Mouse (Mus musculus): Measurements from ENCODE around the gene Zfp277. TPM values are rescaled to one million over a fixed set of nuclear protein-coding genes. Genes with fewer than 3 reads are reported as not detected.
A peak's percentile ranks its signal among the peaks of the same experiment; 100 is the strongest.

Gene Zfp277
- polyA plus RNA-seq, 1 experiment from 2014 or later, result 40.0 TPM

DNA sequence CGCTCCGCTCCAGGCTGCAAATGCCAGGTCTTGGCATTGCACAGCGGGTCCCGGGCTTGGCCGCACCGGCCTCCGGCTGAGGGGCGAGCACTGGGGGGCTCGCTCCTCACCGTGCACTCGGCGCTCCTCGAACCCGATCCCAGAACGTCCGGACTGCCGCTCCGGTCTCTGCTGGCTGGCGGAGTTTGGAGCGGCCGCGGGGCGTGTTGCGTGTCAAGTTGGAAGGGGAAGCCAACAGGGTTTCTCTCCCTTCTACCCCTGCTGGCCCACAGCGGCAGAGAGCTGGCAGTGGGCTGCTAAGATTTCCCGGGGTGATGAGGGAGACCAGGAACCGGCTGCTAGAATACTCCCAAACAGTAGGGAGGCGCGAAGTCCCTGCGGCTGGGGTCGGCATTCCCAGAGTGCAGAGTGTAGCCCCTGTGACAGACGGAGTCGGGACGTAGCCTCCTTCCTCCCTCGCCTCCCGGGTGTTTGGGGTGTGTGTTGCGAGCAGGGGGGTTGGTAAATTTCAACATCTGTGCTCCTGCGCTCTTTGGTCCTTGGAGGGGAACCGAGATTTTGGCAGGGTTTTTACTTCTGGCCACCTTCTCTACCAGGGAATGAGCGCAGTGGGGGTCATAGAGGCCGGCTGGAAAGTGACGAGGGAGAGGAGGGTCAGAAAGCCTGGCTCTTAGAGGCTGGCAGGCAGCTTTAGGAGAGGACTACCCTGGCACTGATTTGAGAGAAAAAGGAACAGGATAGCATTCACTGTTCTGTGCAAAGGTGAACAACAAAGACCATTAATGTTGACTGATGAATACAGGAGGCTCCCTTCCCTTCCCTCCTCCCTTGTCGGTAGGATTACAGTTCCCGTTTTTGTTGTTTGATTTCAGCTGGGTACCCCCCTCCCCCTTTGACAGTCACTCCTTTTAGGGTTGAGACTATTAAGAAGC, 1.0 kb upstream of the Zfp277 start:
- Histone ChIP-seq H3K36me3 (ENCODE audit: control insufficient read depth, insufficient read depth, low read length) (no peaks in the 10 kb centered on the region), H3K4me1 (ENCODE audit: control insufficient read depth, insufficient read depth, low read length) (peaks cover 14% of the 10 kb centered on the region), H3K27me3 (ENCODE audit: control insufficient read depth, insufficient read depth, low read length) (no peaks in the 10 kb centered on the region), H3K9me3 (ENCODE audit: control insufficient read depth, low read length) (no peaks in the 10 kb centered on the region), H3K27ac (ENCODE audit: low read depth, low read length) (peak overlapping the region; percentile 87), H3K9ac (ENCODE audit: low read length) (peak overlapping the region; percentile 90), H3K4me3 (ENCODE audit: low read depth, low read length) (peak overlapping the region; percentile 63), H3K4me2 (peak overlapping the region; percentile 89)
- peak; percentile 54 for ATAC-seq (ENCODE audit: low FRiP score)
- DNase-seq (ENCODE audit: low spot score, missing footprints), result peak; percentile 97
- WGBS, result under 1% methylated on average over 43 of the region's 44 CpGs

DNA sequence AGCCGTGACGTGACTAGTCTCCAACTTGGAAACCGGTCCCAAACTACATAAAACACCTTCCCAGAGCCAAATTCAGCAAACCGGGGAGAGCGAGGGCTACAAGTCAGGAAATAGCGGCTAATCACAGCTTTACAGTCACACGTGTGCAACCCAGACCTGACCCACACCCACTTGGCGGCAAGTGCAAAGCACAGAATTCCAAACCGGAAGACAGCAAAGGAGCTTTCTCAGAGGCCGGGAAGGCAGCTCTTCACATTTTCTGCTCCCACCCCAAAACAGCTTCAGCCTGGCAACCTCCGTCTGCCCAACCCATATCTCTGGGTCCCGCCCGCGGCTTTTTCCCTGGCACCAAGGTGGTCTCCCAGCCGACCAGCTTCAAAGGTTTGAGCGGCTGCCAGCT, 496 bp downstream of the Zfp277 start:
- H3K36me3 ChIP-seq (ENCODE audit: control insufficient read depth, insufficient read depth, low read length), result no peaks in the 10 kb centered on the region
- peak overlapping the region; percentile 63 for H3K4me3 ChIP-seq (ENCODE audit: low read depth, low read length)
- 1% methylated on average over 16 of the region's 16 CpGs for WGBS
- ATAC-seq (ENCODE audit: low FRiP score) (peak; percentile 2), DNase-seq (ENCODE audit: low spot score, missing footprints) (peak; percentile 94)
- peaks cover 14% of the 10 kb centered on the region for H3K4me1 ChIP-seq (ENCODE audit: control insufficient read depth, insufficient read depth, low read length)
- no peaks in the 10 kb centered on the region for H3K9me3 ChIP-seq (ENCODE audit: control insufficient read depth, low read length)
- peak overlapping the region; percentile 60 for H3K9ac ChIP-seq (ENCODE audit: low read length)
- H3K4me2 ChIP-seq, result peak overlapping the region; percentile 79
- no peak overlapping the region for H3K27ac ChIP-seq (ENCODE audit: low read depth, low read length)
- H3K27me3 ChIP-seq (ENCODE audit: control insufficient read depth, insufficient read depth, low read length), result no peaks in the 10 kb centered on the region

DNA sequence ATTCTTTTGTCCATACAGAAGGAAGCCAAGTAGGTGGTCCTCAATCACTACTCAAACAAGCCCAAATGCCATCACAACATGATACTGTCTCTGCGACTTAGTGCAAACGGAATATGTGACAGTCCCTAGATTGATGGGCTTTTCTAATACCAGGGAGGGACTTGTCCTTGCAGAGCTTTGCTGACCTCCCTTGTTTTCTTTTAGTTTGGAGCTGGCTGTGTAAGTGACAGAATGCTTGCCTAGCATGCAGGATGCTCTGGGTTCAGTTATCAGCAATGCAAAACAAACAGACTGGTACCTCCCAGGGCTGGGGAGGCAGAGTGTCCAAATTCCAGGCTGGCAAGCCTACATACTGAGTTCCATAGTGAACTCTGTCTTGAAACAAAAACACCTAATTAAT, 7.7 kb downstream of the Zfp277 start:
- Histone ChIP-seq H3K27ac (ENCODE audit: low read depth, low read length) (no peak overlapping the region), H3K36me3 (ENCODE audit: control insufficient read depth, insufficient read depth, low read length) (no peaks in the 10 kb centered on the region), H3K4me2 (no peak overlapping the region), H3K27me3 (ENCODE audit: control insufficient read depth, insufficient read depth, low read length) (no peaks in the 10 kb centered on the region), H3K4me1 (ENCODE audit: control insufficient read depth, insufficient read depth, low read length) (peaks cover 9% of the 10 kb centered on the region), H3K4me3 (ENCODE audit: low read depth, low read length) (no peak overlapping the region), H3K9me3 (ENCODE audit: control insufficient read depth, low read length) (no peaks in the 10 kb centered on the region), H3K9ac (ENCODE audit: low read length) (no peak overlapping the region)
- 10% methylated on average over 2 of the region's 2 CpGs for WGBS
- DNase-seq (ENCODE audit: low spot score, missing footprints) (no peak), ATAC-seq (ENCODE audit: low FRiP score) (no peak)

DNA sequence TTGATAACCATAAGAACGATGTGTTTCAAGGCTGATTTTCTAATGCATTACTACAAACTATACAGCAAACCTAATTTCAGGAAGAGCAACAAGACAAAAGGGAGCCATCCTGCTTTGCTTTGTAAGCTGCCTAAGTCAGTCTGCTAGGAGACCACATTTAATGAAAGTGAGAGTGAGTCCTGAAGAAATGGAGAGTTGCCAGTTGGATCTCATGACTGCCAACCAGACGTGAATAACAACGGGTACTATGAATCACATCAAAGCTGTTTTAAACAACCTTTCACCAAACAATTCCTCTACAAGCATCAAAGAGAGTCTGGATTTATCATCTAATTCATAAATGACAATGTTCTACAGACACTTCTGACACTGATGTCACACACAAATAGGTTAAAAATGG, 11.6 kb downstream of the Zfp277 start:
- no peaks in the 10 kb centered on the region for H3K36me3 ChIP-seq (ENCODE audit: control insufficient read depth, insufficient read depth, low read length)
- no peak overlapping the region for H3K4me3 ChIP-seq (ENCODE audit: low read depth, low read length)
- no peak overlapping the region for H3K9ac ChIP-seq (ENCODE audit: low read length)
- ATAC-seq (ENCODE audit: low FRiP score), result no peak
- H3K27me3 ChIP-seq (ENCODE audit: control insufficient read depth, insufficient read depth, low read length), result no peaks in the 10 kb centered on the region
- no peaks in the 10 kb centered on the region for H3K9me3 ChIP-seq (ENCODE audit: control insufficient read depth, low read length)
- no peak overlapping the region for H3K4me2 ChIP-seq
- 64% methylated on average over 3 of the region's 3 CpGs for WGBS
- H3K4me1 ChIP-seq (ENCODE audit: control insufficient read depth, insufficient read depth, low read length), result peaks cover 16% of the 10 kb centered on the region
- no peak overlapping the region for H3K27ac ChIP-seq (ENCODE audit: low read depth, low read length)
- DNase-seq (ENCODE audit: low spot score, missing footprints), result no peak

DNA sequence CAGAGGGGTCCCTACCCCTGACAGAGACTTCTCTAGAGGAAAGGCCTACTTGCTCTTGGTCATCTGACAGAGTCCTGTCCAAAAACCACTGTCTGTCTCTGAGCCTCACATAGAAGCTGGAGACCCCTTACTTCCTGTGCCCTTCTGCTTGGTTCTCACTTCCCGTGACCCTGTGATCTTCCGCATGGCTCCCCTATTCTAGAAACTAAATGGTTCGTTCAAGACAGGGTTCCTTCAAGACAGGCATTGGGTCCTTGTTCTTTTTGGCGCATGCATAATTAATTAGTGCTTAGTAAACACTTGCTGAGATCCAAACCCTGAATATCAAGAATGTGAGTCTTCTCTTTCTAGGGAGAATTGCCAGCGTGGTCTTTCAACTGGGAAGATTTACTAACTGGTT, 14.6 kb downstream of the Zfp277 start:
- H3K36me3 ChIP-seq (ENCODE audit: control insufficient read depth, insufficient read depth, low read length), result no peaks in the 10 kb centered on the region
- H3K4me1 ChIP-seq (ENCODE audit: control insufficient read depth, insufficient read depth, low read length), result peaks cover 9% of the 10 kb centered on the region
- WGBS, result 50% methylated on average over 5 of the region's 5 CpGs
- H3K4me2 ChIP-seq, result no peak overlapping the region
- no peak overlapping the region for H3K4me3 ChIP-seq (ENCODE audit: low read depth, low read length)
- no peak overlapping the region for H3K9ac ChIP-seq (ENCODE audit: low read length)
- ATAC-seq (ENCODE audit: low FRiP score), result peak; percentile 58; the same call in 1 of the 2 replicates
- no peaks in the 10 kb centered on the region for H3K9me3 ChIP-seq (ENCODE audit: control insufficient read depth, low read length)
- H3K27ac ChIP-seq (ENCODE audit: low read depth, low read length), result no peak overlapping the region
- no peaks in the 10 kb centered on the region for H3K27me3 ChIP-seq (ENCODE audit: control insufficient read depth, insufficient read depth, low read length)
- DNase-seq (ENCODE audit: low spot score, missing footprints), result no peak

DNA sequence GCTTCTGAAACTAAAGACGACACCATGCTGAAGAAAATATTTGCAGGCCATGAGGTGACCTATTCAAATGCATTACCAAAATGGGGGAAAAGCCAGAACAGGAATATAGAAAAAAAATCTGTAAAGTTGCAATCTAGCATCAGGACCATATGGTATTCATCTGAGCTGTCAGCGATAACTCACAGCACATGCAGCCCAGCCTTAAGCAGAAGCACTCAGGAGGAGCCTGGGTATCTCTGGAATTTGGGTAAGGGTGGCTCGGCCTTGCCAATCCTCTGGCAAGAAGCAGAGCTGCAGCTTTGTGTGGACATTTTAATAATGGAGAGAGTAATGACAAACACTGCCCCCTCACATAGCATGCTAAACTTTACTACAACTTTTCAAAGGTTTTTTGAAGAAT, 15.7 kb downstream of the Zfp277 start:
- H3K9me3 ChIP-seq (ENCODE audit: control insufficient read depth, low read length), result no peaks in the 10 kb centered on the region
- no peak for ATAC-seq (ENCODE audit: low FRiP score)

DNA sequence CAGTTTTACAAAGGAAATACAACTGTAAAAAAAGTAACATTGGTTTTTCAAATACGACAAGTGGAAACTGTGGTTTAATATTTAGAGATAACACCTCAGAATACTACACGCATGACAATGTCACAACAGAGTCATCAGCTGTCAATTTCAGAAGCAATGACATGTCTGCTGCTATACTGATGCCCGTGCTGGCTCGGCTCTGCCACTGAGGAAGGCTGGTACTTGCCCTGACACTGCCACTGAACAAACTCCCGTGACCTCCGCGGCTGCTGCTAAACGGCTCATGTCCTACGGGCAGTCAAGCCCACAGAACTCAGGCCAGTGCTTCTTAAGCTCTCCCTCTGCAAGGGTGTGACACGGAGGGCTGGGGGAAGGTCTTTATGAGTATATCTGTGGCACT, 18.1 kb downstream of the Zfp277 start:
- ATAC-seq (ENCODE audit: low FRiP score) (no peak), DNase-seq (ENCODE audit: low spot score, missing footprints) (no peak)
- no peaks in the 10 kb centered on the region for H3K27me3 ChIP-seq (ENCODE audit: control insufficient read depth, insufficient read depth, low read length)
- H3K4me1 ChIP-seq (ENCODE audit: control insufficient read depth, insufficient read depth, low read length), result peaks cover 9% of the 10 kb centered on the region
- no peak overlapping the region for H3K27ac ChIP-seq (ENCODE audit: low read depth, low read length)
- H3K9ac ChIP-seq (ENCODE audit: low read length), result no peak overlapping the region
- WGBS, result 83% methylated on average over 10 of the region's 10 CpGs
- no peak overlapping the region for H3K4me3 ChIP-seq (ENCODE audit: low read depth, low read length)
- H3K36me3 ChIP-seq (ENCODE audit: control insufficient read depth, insufficient read depth, low read length), result no peaks in the 10 kb centered on the region
- no peak overlapping the region for H3K4me2 ChIP-seq
- H3K9me3 ChIP-seq (ENCODE audit: control insufficient read depth, low read length), result no peaks in the 10 kb centered on the region

More for the DNA sequence above, 15.7 kb downstream of the Zfp277 start:
- Histone ChIP-seq H3K9ac (ENCODE audit: low read length) (no peak overlapping the region), H3K4me1 (ENCODE audit: control insufficient read depth, insufficient read depth, low read length) (peaks cover 9% of the 10 kb centered on the region), H3K4me3 (ENCODE audit: low read depth, low read length) (no peak overlapping the region), H3K27ac (ENCODE audit: low read depth, low read length) (no peak overlapping the region), H3K36me3 (ENCODE audit: control insufficient read depth, insufficient read depth, low read length) (no peaks in the 10 kb centered on the region), H3K27me3 (ENCODE audit: control insufficient read depth, insufficient read depth, low read length) (no peaks in the 10 kb centered on the region), H3K4me2 (no peak overlapping the region)
- 75% methylated on average over 3 of the region's 3 CpGs for WGBS
- DNase-seq (ENCODE audit: low spot score, missing footprints), result no peak

DNA sequence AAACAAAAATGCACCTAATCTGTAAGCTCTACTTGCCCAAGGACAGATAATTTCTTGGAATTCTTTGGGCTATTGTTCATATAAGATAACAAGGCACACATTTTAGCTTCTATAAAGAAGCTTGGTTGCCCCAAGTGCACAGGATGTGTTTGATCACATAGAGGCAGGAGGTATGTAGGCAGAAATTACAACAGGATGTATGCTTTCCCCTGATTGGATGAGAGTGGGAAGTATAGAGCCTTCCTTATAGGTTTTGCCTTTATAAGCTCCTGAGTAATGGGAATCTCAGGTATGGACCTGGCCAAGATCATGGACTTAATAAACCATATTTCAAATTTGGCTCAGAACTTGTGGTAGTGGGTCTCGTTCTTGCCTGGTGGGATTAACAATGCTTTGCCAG, 20.7 kb downstream of the Zfp277 start:
- no peaks in the 10 kb centered on the region for H3K27me3 ChIP-seq (ENCODE audit: control insufficient read depth, insufficient read depth, low read length)
- WGBS, result 94% methylated on average over 1 of the region's 1 CpGs
- no peak for DNase-seq (ENCODE audit: low spot score, missing footprints)
- no peaks in the 10 kb centered on the region for H3K9me3 ChIP-seq (ENCODE audit: control insufficient read depth, low read length)
- no peak for ATAC-seq (ENCODE audit: low FRiP score)
- no peak overlapping the region for H3K4me2 ChIP-seq
- no peak overlapping the region for H3K9ac ChIP-seq (ENCODE audit: low read length)
- H3K36me3 ChIP-seq (ENCODE audit: control insufficient read depth, insufficient read depth, low read length), result no peaks in the 10 kb centered on the region
- H3K4me3 ChIP-seq (ENCODE audit: low read depth, low read length), result no peak overlapping the region
- no peak overlapping the region for H3K27ac ChIP-seq (ENCODE audit: low read depth, low read length)
- H3K4me1 ChIP-seq (ENCODE audit: control insufficient read depth, insufficient read depth, low read length), result 0 out of 2 replicates have a peak, but pooled peaks cover 2% of the 10 kb centered on the region

DNA sequence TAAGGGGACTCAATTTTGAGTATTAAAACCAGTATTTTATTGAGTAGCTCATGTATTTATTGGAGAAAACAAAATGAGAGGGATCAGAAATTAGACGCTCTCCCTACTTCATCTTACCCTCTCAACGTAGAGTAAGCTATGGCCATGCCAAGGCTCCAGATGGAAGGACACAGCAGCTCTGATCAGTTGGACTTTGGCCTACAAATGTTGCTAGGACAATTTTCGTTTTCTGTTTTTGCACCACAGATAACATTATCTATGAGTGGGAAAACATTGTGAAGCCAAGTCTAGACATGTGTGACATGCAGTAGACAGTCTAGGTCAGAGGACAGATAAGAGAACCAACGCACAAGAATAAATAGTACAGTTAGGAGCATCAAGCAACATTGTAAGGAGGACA, 28.4 kb downstream of the Zfp277 start:
- ATAC-seq (ENCODE audit: low FRiP score), result no peak
- 94% methylated on average over 4 of the region's 4 CpGs for WGBS
- Histone ChIP-seq H3K36me3 (ENCODE audit: control insufficient read depth, insufficient read depth, low read length) (no peaks in the 10 kb centered on the region), H3K4me1 (ENCODE audit: control insufficient read depth, insufficient read depth, low read length) (peaks cover 13% of the 10 kb centered on the region), H3K9ac (ENCODE audit: low read length) (no peak overlapping the region), H3K27ac (ENCODE audit: low read depth, low read length) (no peak overlapping the region), H3K27me3 (ENCODE audit: control insufficient read depth, insufficient read depth, low read length) (no peaks in the 10 kb centered on the region), H3K9me3 (ENCODE audit: control insufficient read depth, low read length) (no peaks in the 10 kb centered on the region), H3K4me3 (ENCODE audit: low read depth, low read length) (no peak overlapping the region), H3K4me2 (no peak overlapping the region)
- DNase-seq (ENCODE audit: low spot score, missing footprints), result no peak
